ENCODE assay signal across 8 mouse cellular contexts in the genomic region with DNA sequence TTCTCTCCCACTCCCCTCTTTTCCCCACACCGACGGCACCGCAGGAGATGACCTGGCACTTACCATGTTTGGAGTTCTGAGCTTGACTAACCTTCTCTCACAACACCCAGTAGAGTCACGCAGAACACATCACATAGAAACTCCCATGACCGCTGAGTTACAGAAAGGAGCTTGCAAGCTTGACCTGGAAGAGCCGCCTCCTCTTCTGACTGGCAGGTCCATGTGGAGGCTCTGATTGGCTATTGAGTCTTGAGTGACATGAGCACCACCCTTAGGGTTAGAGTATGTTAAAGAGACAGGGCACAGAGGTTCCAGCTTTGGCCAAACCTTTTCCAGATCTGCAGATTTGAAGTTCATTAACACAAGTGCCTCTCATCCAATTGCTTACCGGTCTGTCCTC. TPM values are rescaled to one million over a fixed set of nuclear protein-coding genes. Genes with fewer than 3 reads are reported as not detected.
A peak's percentile ranks its signal among the peaks of the same experiment; 100 is the strongest.
DNase-seq lines count a peak whose midpoint lies in the region; ATAC-seq and TF ChIP-seq lines count a peak whose summit lies in the region.
"Not testable (repeated sequence)": the region's sequence is repeated elsewhere in the genome, so short reads cannot be mapped to it uniquely, and the experiment has no call there.

A gene (minus strand): TSS at position 153 of the 400 bp plus-strand sequence.

- not testable (repeated sequence) for ATAC-seq in hindbrain, embryonic 11.5 days (ENCODE audit: low FRiP score); lung, embryonic 15.5 days (ENCODE audit: borderline replicate concordance, extremely low read depth, low FRiP score, low TSS enrichment)

- not testable (repeated sequence) for TF ChIP-seq POLR2A in olfactory bulb, adult 2 months (IDR thresholded peaks at IDR 0.05; ENCODE audit: insufficient read depth, low read depth, low read length)

- not testable (repeated sequence) for H3K9ac ChIP-seq in hindbrain, embryonic 11.5 days (ENCODE audit: low read depth, low read length)
- peak within 1 kb of the TSS; percentile 37 for H3K9ac ChIP-seq in lung, embryonic 15.5 days

- TF ChIP-seq CTCF in E14TG2a.4 (conservative IDR thresholded peaks at IDR 0.05; ENCODE audit: low read length); olfactory bulb, adult 2 months (IDR thresholded peaks at IDR 0.05; ENCODE audit: insufficient read depth, low read depth, low read length): not testable (repeated sequence)

- H3K27ac ChIP-seq in hindbrain, embryonic 11.5 days (ENCODE audit: low read depth, low read length); lung, embryonic 15.5 days; olfactory bulb, adult 2 months (ENCODE audit: insufficient read depth, low read depth, low read length): not testable (repeated sequence)

- H3K4me2 ChIP-seq in hindbrain, embryonic 11.5 days (replicated peaks; ENCODE audit: low read depth, low read length), result peak within 1 kb of the TSS; percentile 33; the same call in 1 of the 2 replicates
- H3K4me2 ChIP-seq in lung, embryonic 15.5 days, result peak within 1 kb of the TSS; percentile 49

- H3K9me3 ChIP-seq in E14TG2a.4 (ENCODE audit: low read length); hindbrain, embryonic 11.5 days (ENCODE audit: control insufficient read depth, low read length); lung, embryonic 15.5 days: not testable (repeated sequence)

- not testable (repeated sequence) for H3K36me3 ChIP-seq in E14TG2a.4 (ENCODE audit: insufficient read depth, low read length); hindbrain, embryonic 11.5 days (ENCODE audit: control insufficient read depth, insufficient read depth, low read length); lung, embryonic 15.5 days

- DNase-seq in cerebellum, adult 11-12 months, result peak; percentile 94
- DNase-seq in frontal cortex, postnatal 10 days (ENCODE audit: low spot score in 2 of 2), result peak; percentile 83 to 89
- DNase-seq in hindbrain, embryonic 11.5 days (ENCODE audit: low spot score), result peak; percentile 3
- peak; percentile 98 for DNase-seq in layer of hippocampus, adult 9-11 months
- peak; percentile 69 to 83 for DNase-seq in thymus, adult 18-20 months

- WGBS in hindbrain, embryonic 11.5 days, result 0% methylated on average over 4 of the region's 7 CpGs
- WGBS in lung, embryonic 15.5 days, result 0% methylated on average over 6 of the region's 7 CpGs
- 0% methylated on average over 7 of the region's 7 CpGs for WGBS in olfactory bulb, adult 2 months

- peak within 1 kb of the TSS; percentile 78 for H3K4me3 ChIP-seq in E14TG2a.4 (replicated peaks; ENCODE audit: low read length)
- peak within 1 kb of the TSS; percentile 34 for H3K4me3 ChIP-seq in hindbrain, embryonic 11.5 days (ENCODE audit: low read depth, low read length)
- peak within 1 kb of the TSS; percentile 49 for H3K4me3 ChIP-seq in lung, embryonic 15.5 days
- peak within 1 kb of the TSS; percentile 62 for H3K4me3 ChIP-seq in olfactory bulb, adult 2 months (ENCODE audit: insufficient read depth, low read depth, low read length)

- H3K4me1 ChIP-seq in E14TG2a.4 (replicated peaks; ENCODE audit: low read depth, low read length); hindbrain, embryonic 11.5 days (replicated peaks; ENCODE audit: control insufficient read depth, insufficient read depth, low read length); lung, embryonic 15.5 days; olfactory bulb, adult 2 months (ENCODE audit: control insufficient read depth, insufficient read depth, low read length): not testable (repeated sequence)

- H3K27me3 ChIP-seq in E14TG2a.4 (ENCODE audit: insufficient read depth, low read length); hindbrain, embryonic 11.5 days (ENCODE audit: control insufficient read depth, insufficient read depth, low read length); lung, embryonic 15.5 days: not testable (repeated sequence)

RNA-seq across cellular contexts. Expression of the gene that starts here (rescaled TPM):
- polyA plus RNA-seq in hindbrain, embryonic 11.5 days (2014; fragmentation: Nextera tagmentation; extraction: Ambion mirVana), result 17.0 and 18.8 TPM in 2 replicates
- 18.0 and 18.7 TPM in 2 replicates for polyA plus RNA-seq in lung, embryonic 15.5 days (2015; fragmentation: Nextera tagmentation; extraction: Ambion mirVana)
- polyA plus RNA-seq in olfactory bulb, adult 2 months (2012; ENCODE audit: insufficient read depth, insufficient read length, low replicate concordance, missing spikeins), result not detected in 2 replicates

Comparison
In these comparisons a context has a peak if more than half of its experiments do, and no peak if none do; other contexts are left out.
1. RNA of the gene that starts here (polyA plus RNA-seq): 18.0 to 18.7 TPM in lung, embryonic 15.5 days and 17.0 to 18.8 TPM in hindbrain, embryonic 11.5 days; not detected in olfactory bulb, adult 2 months; every median in the first group is over 10 times any median in the second.
2. DNase-seq: peak in every context shown above with its lines; median percentile 98 in layer of hippocampus, adult 9-11 months; 94 in cerebellum, adult 11-12 months; 86 in frontal cortex, postnatal 10 days; 76 in thymus, adult 18-20 months; 3 in hindbrain, embryonic 11.5 days.
3. Peak in every context shown above with its lines, with median percentiles within 50 percentile points of each other: H3K4me3 ChIP-seq.